Mouse (Mus musculus) limb, embryonic 14.5 days (tissue): ENCODE measurements around the gene Rprd1b. TPM values are rescaled to one million over a fixed set of nuclear protein-coding genes. Genes with fewer than 3 reads are reported as not detected.

Source experiments
- ATAC-seq: fragments of 200-750 bp; cut with Nextera tagmentation; 2 replicates; pipeline ENCODE4 v1.8.0; 2017; ENCODE audit warnings: low read depth, moderate number of reproducible peaks, moderate TSS enrichment; ENCODE audit not compliant: low FRiP score
- DNase-seq: peaks from one replicate; pipeline ENCODE4 v3.0.0-alpha.2; 2015; ENCODE audit warnings: low spot score
- H3K27ac ChIP-seq: fragments of 300-500 bp; sonication (generic); replicated peaks from 2 replicates; pipeline ENCODE4 v1.5.1; 2014; ENCODE audit warnings: low read depth, mild to moderate bottlenecking, low read length, moderate library complexity, mixed read lengths
- H3K27me3 ChIP-seq: fragments of 300-500 bp; sonication (generic); 2 replicates; pipeline ENCODE4 v1.6.1; 2014; ENCODE audit warnings: low read length, mixed read lengths; ENCODE audit not compliant: control insufficient read depth, insufficient read depth
- H3K36me3 ChIP-seq: fragments of 300-500 bp; sonication (generic); 2 replicates; pipeline ENCODE4 v1.6.1; 2014; ENCODE audit warnings: mild to moderate bottlenecking, low read length, moderate library complexity, mixed read lengths; ENCODE audit not compliant: control insufficient read depth, insufficient read depth
- H3K4me1 ChIP-seq: fragments of 300-500 bp; sonication (generic); 2 replicates; pipeline ENCODE4 v1.6.1; 2014; ENCODE audit warnings: antibody characterized with exemption, low read length, mixed read lengths; ENCODE audit not compliant: control insufficient read depth, insufficient read depth
- H3K4me2 ChIP-seq: fragments of 300-500 bp; sonication (generic); replicated peaks from 2 replicates; pipeline ENCODE4 v1.6.1; 2014; ENCODE audit warnings: low read depth, mild to moderate bottlenecking, low read length, moderate library complexity; ENCODE audit not compliant: severe bottlenecking
- H3K4me3 ChIP-seq: fragments of 300-500 bp; sonication (generic); replicated peaks from 2 replicates; pipeline ENCODE4 v1.5.1; 2014; ENCODE audit warnings: low read length
- H3K9ac ChIP-seq: fragments of 300-500 bp; sonication (generic); 2 replicates; pipeline ENCODE4 v1.6.1; 2014; ENCODE audit warnings: mild to moderate bottlenecking, low read depth, low read length, moderate library complexity; ENCODE audit not compliant: severe bottlenecking
- H3K9me3 ChIP-seq: fragments of 300-500 bp; sonication (generic); 2 replicates; pipeline ENCODE4 v1.6.1; 2016; ENCODE audit warnings: low read length; ENCODE audit not compliant: control insufficient read depth
- POLR2A ChIP-seq: fragments of 200-500 bp; IDR thresholded peaks from 2 replicates; pipeline ENCODE4 v1.8.0; 2012; ENCODE audit warnings: inconsistent platforms, mild to moderate bottlenecking, moderate library complexity, borderline replicate concordance; ENCODE audit not compliant: insufficient read depth, insufficient read length; ENCODE audit errors: extremely low read depth
- WGBS: fragments of 180-500 bp; shearing (Covaris S2); extraction: QIAGEN DNeasy Blood & Tissue Kit; methylation state at CpG from one replicate; pipeline ENCODE4 v1.1.7; 2014; 5-methylcytosine and 5-hydroxymethylcytosine counted together
- polyA plus RNA-seq, 2 experiments: library from polyadenylated mRNA; depleted of rRNA in 1 of 2; stranded (reverse) in 1 of 2; unstranded in 1 of 2; fragments of >200 nt; fragmentation: Nextera tagmentation in 1 of 2; extraction: Ambion mirVana in 1 of 2; gene quantifications; 2 replicates each; pipeline versions ENCODE4 v1.2.1 to v1.2.3; 2012 to 2014

Rprd1b gene
- polyA plus RNA-seq, 2 experiments: 30.6 to 37.1 TPM

DNA sequence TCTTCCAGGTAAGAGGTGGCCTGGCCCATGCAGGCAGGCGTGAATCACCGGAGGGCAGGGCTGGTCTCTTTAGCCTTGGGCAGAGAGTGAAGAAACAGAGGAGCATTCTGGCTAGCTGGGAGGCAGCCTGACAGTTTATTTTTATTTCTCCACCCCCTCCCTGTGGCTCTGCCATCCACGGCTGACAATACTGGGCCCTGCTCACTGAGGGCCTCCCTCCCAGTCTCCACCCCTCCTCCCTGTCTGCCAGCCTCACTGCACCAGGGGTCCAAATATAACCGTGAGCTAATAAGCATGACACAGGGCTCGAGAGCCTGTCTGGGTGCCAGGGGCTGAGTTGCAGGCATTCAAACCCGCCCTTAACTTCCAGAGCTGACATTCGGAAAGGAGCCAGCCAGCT is 111.3 kb downstream of the Rprd1b start:
- H3K4me3 ChIP-seq: no peak overlapping the region
- 41% methylated on average over 7 of the region's 7 CpGs for WGBS
- H3K36me3 ChIP-seq: no peaks in the 10 kb centered on the region
- TF ChIP-seq POLR2A: no peak
- no peaks in the 10 kb centered on the region for H3K9me3 ChIP-seq
- H3K27ac ChIP-seq: peak overlapping the region; percentile 71
- no peaks in the 10 kb centered on the region for H3K27me3 ChIP-seq
- DNase-seq: peak; percentile 62
- H3K4me2 ChIP-seq: no peak overlapping the region
- peak; percentile 75 for ATAC-seq
- H3K4me1 ChIP-seq: peaks cover 18% of the 10 kb centered on the region
- no peak overlapping the region for H3K9ac ChIP-seq

DNA sequence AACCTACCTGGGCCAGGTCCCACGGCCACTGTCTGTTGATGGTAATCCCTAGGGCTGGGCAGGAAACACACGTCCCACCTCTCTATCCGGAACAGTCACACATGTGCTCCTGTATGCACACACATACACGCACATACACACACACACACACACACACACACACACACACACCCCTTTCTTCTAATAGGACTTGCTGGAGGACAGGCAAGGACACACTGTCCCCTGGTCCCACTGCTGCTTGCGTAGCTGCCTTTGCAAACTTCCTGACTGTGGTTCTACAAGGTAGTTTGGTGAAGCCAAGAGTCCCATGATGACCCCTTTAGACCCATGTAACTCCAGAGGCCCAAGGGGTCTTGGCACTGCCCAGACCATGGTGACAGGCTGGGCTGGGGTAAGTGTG is 112.4 kb downstream of the Rprd1b start:
- Histone ChIP-seq H3K4me1 (peaks cover 18% of the 10 kb centered on the region), H3K4me2 (no peak overlapping the region), H3K27me3 (no peaks in the 10 kb centered on the region), H3K27ac (no peak overlapping the region), H3K4me3 (no peak overlapping the region), H3K9me3 (no peaks in the 10 kb centered on the region), H3K36me3 (no peaks in the 10 kb centered on the region), H3K9ac (no peak overlapping the region)
- TF ChIP-seq POLR2A: no peak
- ATAC-seq (no peak), DNase-seq (no peak)
- 77% methylated on average over 5 of the region's 5 CpGs for WGBS

DNA sequence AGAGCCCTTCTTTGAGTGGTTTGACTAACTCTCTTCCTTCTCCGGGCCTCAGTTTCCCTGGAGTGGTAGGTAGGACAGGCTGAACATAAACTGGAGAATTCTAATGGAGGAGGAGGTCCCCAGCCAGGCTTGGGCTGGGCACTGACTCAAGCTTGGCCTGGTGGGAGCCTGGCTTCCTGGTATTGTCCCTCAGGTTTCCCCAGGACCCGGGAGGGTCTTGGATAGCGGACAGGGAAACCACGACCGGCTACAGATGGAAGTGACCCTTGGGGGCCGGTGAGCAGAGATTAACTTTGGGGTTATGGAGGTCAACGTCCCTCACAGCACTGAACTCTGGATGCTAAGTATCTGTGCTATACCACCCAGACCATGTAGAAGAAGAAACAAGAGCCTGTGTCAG is 113.0 kb downstream of the Rprd1b start:
- no peaks in the 10 kb centered on the region for H3K9me3 ChIP-seq
- ATAC-seq (no peak), DNase-seq (no peak)
- H3K27ac ChIP-seq: no peak overlapping the region
- H3K27me3 ChIP-seq: no peaks in the 10 kb centered on the region
- no peak overlapping the region for H3K9ac ChIP-seq
- TF ChIP-seq POLR2A: no peak
- H3K4me2 ChIP-seq: no peak overlapping the region
- H3K4me3 ChIP-seq: no peak overlapping the region
- H3K36me3 ChIP-seq: no peaks in the 10 kb centered on the region
- WGBS: 81% methylated on average over 7 of the region's 7 CpGs
- peaks cover 14% of the 10 kb centered on the region for H3K4me1 ChIP-seq

DNA sequence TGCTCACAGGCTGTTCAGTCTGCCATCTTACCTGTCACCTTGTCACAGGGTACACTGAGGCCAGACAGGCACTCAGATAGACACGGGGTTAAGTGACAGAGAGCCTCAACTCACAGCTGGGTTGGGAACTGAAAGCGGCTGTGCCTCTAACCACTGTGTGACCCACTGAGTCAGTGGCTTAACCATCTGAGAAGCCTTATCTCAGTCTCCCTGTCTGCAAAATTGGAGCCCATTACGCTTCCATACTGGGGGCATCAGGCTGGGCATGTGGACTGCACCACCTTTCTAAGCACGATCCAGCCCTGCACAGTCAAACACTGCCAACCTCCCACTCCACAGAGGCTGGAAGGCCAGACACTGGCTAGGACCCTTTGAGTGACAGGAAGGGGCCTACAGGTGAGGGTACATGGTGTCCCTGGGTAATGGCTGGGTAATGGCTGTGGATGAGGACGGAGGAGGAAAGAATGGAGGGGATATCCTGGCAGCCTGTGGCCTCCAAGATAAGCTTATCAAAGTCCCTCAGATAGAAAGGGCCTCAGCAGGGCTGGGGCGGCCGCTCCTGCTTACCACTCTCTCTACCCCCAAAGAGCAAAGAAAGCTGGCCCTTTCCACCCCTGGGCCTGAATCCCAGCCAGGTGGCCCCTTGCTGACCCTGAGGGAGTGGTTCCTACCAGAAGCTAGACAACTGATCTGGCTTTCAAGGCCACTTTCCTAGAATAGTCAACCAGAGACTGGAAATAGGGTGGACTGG is 113.6 kb downstream of the Rprd1b start:
- no peak overlapping the region for H3K4me3 ChIP-seq
- ATAC-seq (no peak), DNase-seq (no peak)
- H3K36me3 ChIP-seq: no peaks in the 10 kb centered on the region
- peaks cover 14% of the 10 kb centered on the region for H3K4me1 ChIP-seq
- H3K27ac ChIP-seq: no peak overlapping the region
- H3K27me3 ChIP-seq: no peaks in the 10 kb centered on the region
- no peaks in the 10 kb centered on the region for H3K9me3 ChIP-seq
- H3K4me2 ChIP-seq: no peak overlapping the region
- no peak overlapping the region for H3K9ac ChIP-seq
- no peak for TF ChIP-seq POLR2A
- WGBS: 76% methylated on average over 7 of the region's 7 CpGs

DNA sequence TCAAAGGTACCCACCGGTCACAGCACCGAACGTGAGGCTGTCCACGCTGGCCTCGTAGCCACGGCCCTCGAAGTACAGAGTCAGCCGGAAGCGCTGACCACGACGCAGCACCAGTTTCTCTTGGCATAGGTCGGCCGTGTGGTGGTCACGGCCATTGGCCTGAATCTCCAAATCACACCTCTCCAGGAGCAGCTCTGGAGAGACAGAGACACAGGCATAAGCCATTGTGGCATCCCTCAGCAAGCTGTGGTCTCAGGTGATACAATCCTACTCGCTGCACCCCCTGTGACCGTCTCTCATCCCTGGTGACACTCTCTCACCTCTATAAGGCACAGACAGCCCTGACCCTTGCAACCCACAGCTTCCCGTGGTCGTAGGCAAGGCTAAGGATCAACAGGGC is 114.7 kb downstream of the Rprd1b start:
- TF ChIP-seq POLR2A: no peak
- peaks cover 14% of the 10 kb centered on the region for H3K4me1 ChIP-seq
- DNase-seq: no peak
- no peaks in the 10 kb centered on the region for H3K36me3 ChIP-seq
- H3K27me3 ChIP-seq: no peaks in the 10 kb centered on the region
- no peak overlapping the region for H3K27ac ChIP-seq
- WGBS: 73% methylated on average over 18 of the region's 18 CpGs
- H3K4me3 ChIP-seq: no peak overlapping the region
- no peak overlapping the region for H3K4me2 ChIP-seq
- no peak for ATAC-seq
- no peak overlapping the region for H3K9ac ChIP-seq
- no peaks in the 10 kb centered on the region for H3K9me3 ChIP-seq
